Mouse (Mus musculus): Measurements from ENCODE around the gene Rpia.
"Not testable (repeated sequence)": the region's sequence is repeated elsewhere in the genome, so short reads cannot be mapped to it uniquely, and the experiment has no call there.

Rpia gene

GRCm38 (mm10) chr6:70791824-70792535 is at the start of gene Rpia:
Rpia (minus strand) TSS chr6:70792232.
- peak; percentile 97 for DNase-seq (ENCODE audit: extremely low spot score)

- no peak for DNase-seq (ENCODE audit: extremely low spot score)
Observed at GRCm38 (mm10) chr6:70840281-70840680, 48.2 kb upstream of the Rpia start.

DNA sequence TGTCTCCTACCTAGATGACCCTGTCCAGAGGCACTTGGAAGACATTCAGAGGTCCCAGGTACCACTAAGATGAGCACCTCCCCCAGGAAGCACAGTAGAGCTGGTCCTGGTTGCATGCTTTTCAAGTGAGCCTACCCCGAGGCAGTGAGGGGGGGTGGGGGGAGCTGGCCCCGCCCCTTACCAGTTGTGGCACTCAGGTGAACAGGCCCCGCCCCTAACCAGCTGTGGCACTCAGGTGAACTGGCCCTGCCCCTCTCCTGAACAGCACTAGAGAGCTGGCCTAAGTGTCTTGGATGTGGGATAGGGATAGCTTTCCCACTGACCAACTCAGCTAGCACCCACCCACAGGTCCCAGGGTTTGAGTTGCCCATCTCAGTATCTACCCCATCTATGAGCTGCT is 46.5 kb upstream of the Rpia start:
- DNase-seq (ENCODE audit: extremely low spot score): no peak

DNA sequence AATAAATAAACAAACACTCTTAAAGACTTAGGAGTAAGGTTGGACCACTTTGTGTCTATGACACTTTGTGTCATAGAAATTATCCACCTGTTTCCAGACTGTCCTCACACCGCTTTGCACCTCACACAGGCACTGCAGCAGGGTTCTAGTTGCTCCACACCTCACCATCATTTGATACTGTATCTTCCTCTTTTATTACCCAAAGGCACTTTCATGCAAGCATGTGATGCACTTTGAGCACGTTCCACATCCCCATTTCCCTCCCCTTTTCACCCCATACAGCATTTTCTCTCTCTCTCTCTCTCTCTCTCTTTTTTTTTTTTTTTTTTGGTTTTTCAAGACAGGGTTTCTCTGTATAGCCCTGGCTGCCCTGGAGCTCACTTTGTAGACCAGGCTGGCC is 45.3 kb upstream of the Rpia start:
- DNase-seq (ENCODE audit: extremely low spot score): no peak

DNA sequence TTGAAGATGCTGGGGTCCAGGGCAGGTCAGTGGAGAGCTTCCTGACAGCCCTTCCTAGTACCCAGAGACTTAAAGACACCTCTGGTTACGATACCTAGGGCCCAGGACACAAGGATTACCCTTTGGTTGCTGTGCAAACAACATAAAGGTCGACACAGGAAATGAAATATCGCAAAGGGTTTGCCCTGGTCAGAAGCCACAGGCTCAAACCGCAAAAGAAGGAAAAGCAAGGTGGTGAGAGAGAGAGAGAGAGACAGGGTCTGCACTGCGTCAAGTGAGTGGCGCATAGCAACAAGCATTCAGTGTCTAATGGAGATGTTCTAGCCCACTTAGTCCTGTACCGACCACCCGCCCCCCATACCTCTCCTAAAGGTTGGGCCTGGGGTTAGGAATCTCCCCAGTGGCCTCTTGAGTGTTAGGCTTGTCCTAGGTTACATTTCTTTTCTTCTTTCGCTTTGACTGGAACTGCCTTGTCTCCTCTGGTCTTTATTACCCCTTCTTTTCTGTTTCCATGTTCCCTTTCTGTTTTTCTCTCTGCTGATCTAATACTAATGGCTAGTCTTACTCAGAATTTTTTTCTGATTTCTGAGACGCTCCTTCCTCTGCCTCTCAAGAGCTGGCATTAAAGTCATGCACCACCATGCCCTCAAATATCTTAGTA is 39.3 kb upstream of the Rpia start:
- DNase-seq (ENCODE audit: extremely low spot score): no peak

DNA sequence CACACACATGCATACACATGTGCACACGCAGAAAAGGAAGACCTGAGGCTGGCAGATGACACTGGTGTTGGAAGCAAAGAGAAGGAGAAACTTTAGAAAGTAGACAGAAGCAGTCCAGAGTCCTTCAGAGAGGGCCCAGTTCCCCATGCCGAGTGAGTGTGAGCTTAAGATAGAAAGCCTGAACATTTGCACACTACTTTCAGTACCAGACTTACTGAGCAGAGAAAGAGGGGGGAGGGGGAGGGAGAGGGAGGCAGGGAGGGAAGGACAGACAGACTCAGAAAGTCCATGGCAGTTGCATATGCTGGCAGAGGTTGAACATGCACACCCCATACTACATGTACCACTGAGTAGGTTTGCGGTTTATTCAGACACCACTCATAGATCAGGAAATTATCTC is 38.5 kb upstream of the Rpia start:
- DNase-seq (ENCODE audit: extremely low spot score): no peak

- DNase-seq (ENCODE audit: extremely low spot score): no peak
Observed at GRCm38 (mm10) chr6:70829451-70829850, 37.4 kb upstream of the Rpia start.

DNA sequence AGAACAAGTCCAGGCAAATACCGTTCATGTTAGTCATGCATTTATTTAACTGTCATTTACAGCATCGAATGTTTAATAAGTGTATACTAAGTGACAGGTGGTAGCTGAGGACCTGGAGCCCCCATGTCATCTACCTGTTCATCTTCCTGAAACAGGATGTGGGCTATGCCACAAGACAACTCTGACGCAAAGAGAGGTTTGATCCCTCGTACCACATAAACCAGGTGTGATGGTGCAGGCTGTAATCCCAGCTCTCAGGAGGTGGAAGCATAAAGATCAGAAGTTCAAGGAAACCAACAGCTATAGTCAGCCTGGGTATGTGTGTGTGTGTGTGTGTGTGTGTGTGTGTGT is 32.9 kb upstream of the Rpia start:
- DNase-seq (ENCODE audit: extremely low spot score): no peak

DNA sequence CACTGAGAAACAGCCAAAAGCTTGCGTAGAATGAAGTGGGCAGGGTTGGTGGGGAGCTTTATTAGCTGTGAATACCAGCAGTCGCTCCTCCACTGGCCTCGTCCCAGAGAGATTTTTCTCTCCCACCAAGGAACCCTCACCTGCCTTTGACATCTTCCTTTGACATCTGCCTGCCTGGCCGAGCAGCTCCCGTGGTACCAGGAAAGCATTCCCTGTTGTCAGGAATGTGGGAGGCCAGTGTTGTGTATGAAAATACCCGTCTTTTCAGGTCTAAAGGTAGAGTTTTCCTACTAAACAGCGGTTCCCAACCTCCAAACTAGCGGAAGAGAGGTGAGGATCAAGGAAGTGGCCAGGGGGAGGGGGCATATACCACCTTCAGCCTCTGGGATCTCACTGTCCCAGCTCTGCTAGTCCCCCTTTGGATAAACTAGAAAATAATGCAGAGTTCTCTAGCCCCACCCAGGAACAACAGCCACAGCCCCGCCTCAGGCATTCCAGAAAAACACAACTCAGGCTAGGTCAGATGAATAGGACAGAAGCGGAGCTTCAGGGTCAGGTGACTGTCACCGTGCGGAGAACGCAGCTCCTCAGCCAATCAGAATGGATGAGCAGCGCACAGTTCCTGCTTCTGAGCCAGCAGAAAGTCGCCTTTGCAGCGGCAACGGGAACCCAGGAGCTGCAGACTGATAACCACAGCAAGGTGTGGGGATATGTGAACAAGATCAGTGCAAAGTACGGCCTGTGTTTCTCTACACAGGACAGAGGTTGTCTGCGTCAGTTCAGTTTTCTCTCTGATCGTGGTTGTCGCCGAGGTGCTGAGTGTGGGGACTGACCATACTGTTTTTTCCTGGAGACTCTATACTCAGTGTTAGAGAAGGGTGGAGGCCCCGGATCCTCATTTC is 32.3 kb upstream of the Rpia start:
- peak; percentile 60 for DNase-seq (ENCODE audit: extremely low spot score)

- DNase-seq (ENCODE audit: extremely low spot score): not testable (repeated sequence)
Observed at GRCm38 (mm10) chr6:70823277-70823676, 31.2 kb upstream of the Rpia start.

DNA sequence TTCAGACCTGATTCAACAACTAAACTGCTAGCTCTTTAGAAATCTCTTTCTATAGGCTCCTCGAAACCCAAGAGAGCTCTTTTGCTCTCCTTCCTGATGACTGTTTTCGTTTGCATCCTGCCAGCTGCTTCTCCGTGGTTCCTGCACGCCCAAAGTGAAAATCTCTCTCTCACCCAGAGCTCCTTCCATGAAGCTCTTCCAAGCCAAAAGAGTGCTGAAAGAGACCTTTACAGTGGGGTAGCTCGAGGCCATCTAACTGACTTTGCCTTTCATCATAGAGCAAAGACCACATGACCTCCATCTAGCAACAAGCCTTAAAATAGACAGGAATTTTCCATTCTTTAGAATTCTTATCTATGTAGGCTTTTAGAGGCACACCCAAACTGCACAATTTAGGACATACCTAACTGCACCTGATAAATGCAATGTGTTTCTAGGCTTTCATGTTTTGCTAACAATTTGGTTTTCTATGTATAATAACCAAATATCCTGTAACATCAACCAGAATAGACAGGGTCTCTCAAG is 30.4 kb upstream of the Rpia start:
- no peak for DNase-seq (ENCODE audit: extremely low spot score)

- DNase-seq (ENCODE audit: extremely low spot score): no peak
Observed at GRCm38 (mm10) chr6:70821566-70821965, 29.5 kb upstream of the Rpia start.

DNA sequence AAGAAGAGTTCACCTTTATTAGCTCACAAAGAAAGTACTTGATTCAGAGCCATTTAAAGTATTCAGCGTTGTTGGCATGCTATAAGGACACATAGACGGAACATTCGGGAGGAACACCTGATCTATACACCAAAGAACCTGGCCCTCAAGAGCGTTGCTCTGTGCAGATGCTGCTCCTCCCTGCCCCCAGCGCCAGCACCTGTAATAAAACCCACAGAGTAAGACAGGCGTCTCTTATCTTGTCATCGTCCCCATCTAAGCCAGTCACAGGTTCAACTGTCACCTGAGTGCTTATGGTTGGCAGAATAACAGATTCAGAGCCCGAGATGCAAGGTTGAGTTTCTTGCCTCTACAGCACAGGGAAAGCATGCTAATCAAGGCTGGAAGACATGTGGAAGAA is 23.4 kb upstream of the Rpia start:
- DNase-seq (ENCODE audit: extremely low spot score): no peak

DNA sequence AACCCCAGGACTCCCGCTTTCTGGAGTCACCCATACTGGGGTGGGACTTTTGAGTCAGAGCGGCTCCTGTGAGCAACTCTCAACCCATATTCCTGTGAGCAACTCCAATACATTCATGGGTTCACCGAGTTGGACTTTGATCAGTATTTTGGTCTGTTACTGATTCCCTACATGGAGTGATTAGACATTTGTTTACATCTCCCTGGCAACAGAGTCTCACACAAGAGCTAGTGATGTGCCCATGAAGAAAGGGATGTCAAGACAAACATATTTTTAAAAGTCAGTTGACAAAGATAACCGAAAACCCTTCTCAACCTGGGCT is 22.6 kb upstream of the Rpia start:
- DNase-seq (ENCODE audit: extremely low spot score): no peak

DNA sequence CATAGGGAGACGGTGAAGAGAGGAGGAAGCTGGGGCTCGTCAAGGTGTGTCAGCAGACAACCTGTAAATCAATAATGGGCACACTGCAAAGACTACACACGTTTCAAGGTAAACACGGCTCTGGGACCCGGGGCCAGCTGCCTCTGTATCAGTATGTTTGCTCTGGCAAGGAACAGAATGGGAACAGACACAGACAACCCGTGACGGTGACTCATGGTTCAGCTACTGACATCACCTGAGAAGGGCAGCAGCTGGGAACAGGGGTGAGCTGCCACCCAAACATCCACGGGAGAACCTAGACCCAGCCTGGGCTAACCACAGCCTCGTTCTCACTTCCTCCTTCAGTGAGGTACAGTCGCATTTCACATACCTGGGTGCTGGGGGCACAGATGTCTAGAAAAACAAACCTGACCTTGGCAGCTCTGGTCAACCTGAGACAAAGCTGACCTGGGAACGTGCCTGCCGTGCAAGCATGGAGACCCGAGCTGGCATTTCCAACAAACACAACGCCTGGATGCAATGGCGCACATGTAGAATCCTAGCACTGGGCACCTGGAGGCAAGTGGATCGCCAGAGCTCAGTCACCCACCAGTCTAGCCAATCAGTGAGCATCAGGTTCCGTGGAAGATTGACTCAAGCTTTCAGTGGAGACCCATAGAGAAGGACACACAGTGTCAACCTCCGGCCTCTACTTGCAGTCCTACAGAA is 22.0 kb upstream of the Rpia start:
- DNase-seq (ENCODE audit: extremely low spot score): no peak

DNA sequence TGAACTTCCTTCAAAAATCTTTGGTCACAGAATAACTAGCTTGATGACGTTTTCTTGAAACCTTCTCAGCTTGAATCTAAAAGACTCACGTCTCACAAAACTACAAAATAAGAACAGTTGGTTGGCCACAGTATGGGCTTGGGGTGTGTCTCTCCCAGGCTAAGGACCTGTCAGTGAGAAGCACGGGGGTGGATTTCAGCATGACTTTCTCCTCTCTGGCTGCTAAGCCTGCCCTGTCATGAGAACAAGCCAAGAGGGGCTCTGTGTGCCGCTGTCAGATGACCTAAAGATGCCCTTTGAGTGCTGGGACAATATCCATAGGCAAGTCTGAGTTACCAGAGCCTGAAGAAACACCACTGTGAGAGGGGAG is 20.5 kb upstream of the Rpia start:
- no peak for DNase-seq (ENCODE audit: extremely low spot score)

DNA sequence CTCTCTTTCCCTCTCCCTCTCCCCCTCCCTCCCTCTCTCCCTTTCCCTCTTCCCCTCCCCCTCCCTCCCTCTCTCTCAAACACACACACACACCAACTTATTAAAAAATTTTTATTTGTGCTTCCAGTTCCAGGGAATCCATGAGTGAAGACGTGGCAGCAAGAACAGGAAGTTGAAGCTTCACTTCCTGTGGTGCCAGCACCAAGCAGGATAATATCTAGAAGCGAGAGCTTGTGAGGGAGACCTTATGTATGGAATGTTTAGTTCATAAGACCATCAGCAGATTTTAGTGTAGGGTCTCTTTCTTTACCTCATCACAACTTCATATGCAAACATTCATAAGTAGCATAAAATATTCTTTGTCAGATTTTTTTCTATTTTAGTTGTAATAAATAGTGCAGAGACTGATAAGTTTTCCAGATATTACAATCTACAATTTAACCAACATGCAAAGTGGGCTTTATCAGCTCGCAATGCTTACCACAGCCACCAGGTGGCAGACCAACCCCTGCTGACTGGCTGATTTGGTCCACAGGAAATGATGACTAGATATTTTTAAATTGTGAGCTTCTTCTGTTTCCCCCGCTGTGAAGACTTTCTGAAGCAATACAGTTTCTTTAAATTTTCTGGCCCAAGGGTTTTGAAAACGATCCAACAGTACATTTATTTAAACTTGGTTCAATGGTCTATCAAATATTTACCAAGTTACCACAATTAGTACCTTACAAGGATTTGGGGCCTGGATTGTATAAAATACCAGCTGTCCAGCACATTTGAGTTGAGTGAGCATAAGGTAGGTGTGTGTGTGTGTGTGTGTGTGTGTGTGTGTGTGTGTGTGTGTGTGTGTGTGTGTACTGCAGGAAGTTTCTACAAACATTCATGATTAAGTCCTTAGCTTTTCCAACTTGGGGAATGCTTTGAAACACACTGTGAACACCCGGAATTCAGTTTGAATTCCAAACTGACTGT is 19.8 kb upstream of the Rpia start:
- DNase-seq (ENCODE audit: extremely low spot score): peak; percentile 73

DNA sequence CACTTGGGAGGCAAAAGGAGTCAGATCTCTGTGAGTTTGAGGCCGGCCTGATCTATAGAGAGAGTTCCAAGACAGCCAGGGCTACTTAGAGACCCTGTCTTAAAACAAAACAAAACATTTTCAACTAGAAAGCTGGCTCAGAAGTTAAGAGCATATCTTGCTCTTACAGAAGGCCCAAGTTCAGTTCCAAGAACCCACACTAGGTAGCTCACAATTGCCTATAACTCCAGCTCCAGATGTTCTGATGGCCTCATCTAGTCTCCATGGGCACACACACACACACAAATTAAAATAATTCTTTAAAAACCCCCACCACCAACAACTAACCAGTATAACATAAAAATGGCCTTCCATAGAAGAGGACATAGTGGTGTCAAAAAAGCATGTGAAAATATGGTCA is 18.5 kb upstream of the Rpia start:
- DNase-seq (ENCODE audit: extremely low spot score): no peak

DNA sequence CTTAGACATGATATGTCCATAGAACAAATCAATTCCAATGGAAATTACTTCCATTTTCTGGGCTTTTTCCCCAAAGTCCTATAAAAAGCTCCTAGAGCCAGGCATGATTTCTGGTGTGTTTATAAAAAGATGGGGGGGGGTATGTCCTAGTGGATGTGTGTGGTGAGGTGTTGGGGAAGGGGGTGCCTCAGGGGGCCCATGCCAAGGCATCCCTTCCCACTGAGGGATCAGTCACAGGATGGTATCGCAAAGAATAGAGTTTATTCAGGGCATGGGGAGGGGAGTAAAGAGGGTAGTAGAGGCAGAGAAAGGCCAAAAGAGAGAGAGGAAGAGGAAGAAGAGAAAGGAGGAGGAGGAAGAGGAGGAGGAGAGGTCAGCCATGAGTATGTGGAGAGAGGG is 14.5 kb upstream of the Rpia start:
- DNase-seq (ENCODE audit: extremely low spot score): no peak

DNA sequence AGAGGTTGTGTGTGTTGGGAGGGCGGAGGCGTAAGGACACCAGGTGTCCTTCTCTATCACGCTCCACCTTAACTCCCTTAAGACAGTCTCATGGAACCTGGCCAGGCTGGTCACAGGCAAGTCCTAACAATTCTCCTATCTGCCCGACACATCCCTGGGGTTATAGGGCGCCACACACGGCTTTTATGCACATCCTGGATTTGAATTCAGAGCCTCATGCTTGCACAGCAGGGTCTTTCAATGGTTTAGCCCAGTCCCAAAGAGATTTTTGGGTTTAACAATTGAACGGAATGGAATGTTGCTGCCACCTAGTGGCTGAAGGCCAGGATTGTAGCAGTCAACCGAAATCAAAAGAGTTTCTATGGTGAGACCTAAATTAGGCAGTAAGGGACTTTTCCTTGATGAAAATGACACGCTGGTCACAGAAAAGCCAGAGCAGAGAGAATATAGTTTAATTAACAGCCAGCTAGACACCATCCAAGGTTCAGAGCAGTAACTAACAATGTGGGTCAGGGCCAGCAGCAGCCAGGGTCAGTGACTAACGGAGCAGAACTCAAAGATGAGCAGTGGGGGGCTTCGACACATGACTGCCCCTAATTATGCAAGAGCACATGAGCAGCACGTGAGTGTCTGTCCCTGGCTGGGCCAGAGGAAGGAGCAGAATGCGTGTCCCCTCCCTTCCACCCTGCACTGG is 13.9 kb upstream of the Rpia start:
- DNase-seq (ENCODE audit: extremely low spot score): peak; percentile 76
